Mouse (Mus musculus): Measurements from ENCODE around the gene Nrn1.

DNA sequence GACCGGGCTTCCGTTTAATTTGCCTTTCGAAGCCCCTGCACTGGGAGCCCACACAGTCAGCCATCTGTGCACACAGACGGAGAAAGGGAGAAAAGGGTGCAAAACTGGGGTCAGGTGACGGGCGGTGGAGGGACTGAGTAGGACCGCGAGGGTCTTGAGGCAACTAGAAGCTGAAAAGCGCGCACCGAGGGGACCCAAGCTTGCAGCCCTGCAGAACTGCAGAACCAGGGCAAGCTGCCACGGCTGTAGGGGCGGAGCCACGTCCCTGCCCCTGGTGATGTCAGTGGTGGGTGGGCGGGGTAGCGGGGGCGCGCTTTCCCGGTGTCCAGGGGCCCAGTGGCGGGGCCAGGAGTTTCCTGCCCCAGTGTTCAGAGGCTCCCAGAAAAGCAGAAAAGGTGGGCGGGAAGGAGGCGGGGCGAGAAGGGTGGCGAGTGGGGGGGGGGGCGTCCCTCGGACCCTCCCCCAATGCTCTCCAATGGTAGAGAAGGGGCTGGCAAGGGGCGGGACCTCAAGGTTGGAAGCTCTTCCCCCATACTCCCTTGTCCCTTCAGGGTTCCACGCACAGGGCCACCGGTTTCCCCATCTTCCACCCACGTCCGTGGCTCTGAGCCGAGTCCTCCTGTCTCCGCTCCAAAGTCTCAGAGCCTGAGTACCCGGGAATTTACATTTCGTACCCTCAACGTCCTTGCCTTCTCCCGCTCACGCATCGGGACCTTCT, 1.1 kb upstream of the Nrn1 start:
- no peak for TF ChIP-seq CTCF (IDR thresholded peaks at IDR 0.05; ENCODE audit: low read depth)
- no peak for TF ChIP-seq EP300 (IDR thresholded peaks at IDR 0.05; ENCODE audit: low read depth)

All from liver, postnatal 0 days (tissue).